Mouse (Mus musculus): ENCODE data around the gene Dnaaf2.
"Not testable (repeated sequence)": the region's sequence is repeated elsewhere in the genome, so short reads cannot be mapped to it uniquely, and the experiment has no call there.

DNA sequence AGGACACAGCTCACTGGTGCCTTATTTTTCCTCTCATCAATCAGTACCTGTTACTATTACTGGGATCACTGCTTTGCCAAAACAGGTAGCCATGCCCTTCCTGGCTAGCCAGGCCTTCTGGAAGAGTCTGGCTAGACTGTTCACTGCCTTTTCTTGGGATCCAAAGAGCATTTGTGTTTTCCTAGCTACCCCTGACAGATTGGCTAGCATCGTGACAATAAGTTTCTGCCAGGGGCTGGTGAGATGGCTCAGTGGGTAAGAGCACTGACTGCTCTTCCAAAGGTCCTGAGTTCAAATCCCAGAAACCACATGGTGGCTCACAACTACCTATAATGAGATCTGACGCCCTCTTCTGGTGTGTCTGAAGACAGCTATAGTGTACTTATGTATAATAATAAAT, 37.6 kb downstream of the Dnaaf2 start:
- not testable (repeated sequence) for TF ChIP-seq CTCF, POLR2A (IDR thresholded peaks at IDR 0.05; ENCODE audit: extremely low read depth, insufficient read depth, low read length)
